Mouse (Mus musculus) lung, adult 18-20 months (tissue): ENCODE measurements around the gene Lmln.
"Not testable (repeated sequence)": the region's sequence is repeated elsewhere in the genome, so short reads cannot be mapped to it uniquely, and the experiment has no call there.

ENCODE experiments used
- DNase-seq, 2 experiments: peaks; one replicate each; pipeline ENCODE4 v3.0.0; 2022; ENCODE audit warnings: mixed read lengths in 2 of 2

The Lmln gene

GRCm38 (mm10) chr16:33141758-33142280, 79.5 kb downstream of the Lmln start:
- DNase-seq, result no peak

- no peak for DNase-seq
Observed at GRCm38 (mm10) chr16:33143452-33143851, 81.1 kb downstream of the Lmln start.

- no peak for DNase-seq
Observed at GRCm38 (mm10) chr16:33146185-33146584, 83.9 kb downstream of the Lmln start.

GRCm38 (mm10) chr16:33148135-33148534, 85.8 kb downstream of the Lmln start:
- no peak for DNase-seq

- DNase-seq, result not testable (repeated sequence)
Observed at GRCm38 (mm10) chr16:33150875-33151274, 88.6 kb downstream of the Lmln start.

- no peak for DNase-seq
Observed at GRCm38 (mm10) chr16:33151558-33151957, 89.2 kb downstream of the Lmln start.

- peak in 1 of 2 experiments; percentile 13 for DNase-seq
Observed at GRCm38 (mm10) chr16:33154992-33155391, 92.7 kb downstream of the Lmln start.

- no peak for DNase-seq
Observed at GRCm38 (mm10) chr16:33158006-33158405, 95.7 kb downstream of the Lmln start.

- DNase-seq, result no peak
Observed at GRCm38 (mm10) chr16:33158590-33159071, 96.3 kb downstream of the Lmln start.

GRCm38 (mm10) chr16:33159363-33159762, 97.0 kb downstream of the Lmln start:
- DNase-seq, result no peak

- DNase-seq, result peak; percentile 13 to 17
Observed at GRCm38 (mm10) chr16:33163330-33164090, 101.2 kb downstream of the Lmln start.

- DNase-seq, result peak in 1 of 2 experiments; percentile 29
Observed at GRCm38 (mm10) chr16:33166284-33166683, 104.0 kb downstream of the Lmln start.

GRCm38 (mm10) chr16:33167537-33167936, 105.2 kb downstream of the Lmln start:
- DNase-seq, result no peak

GRCm38 (mm10) chr16:33169471-33170034, 107.2 kb downstream of the Lmln start:
- no peak for DNase-seq

GRCm38 (mm10) chr16:33170716-33171587, 108.6 kb downstream of the Lmln start:
- DNase-seq, result no peak

GRCm38 (mm10) chr16:33171800-33172199, 109.5 kb downstream of the Lmln start:
- no peak for DNase-seq

GRCm38 (mm10) chr16:33173151-33173550, 110.8 kb downstream of the Lmln start:
- DNase-seq, result no peak

GRCm38 (mm10) chr16:33174695-33175094, 112.4 kb downstream of the Lmln start:
- no peak for DNase-seq

GRCm38 (mm10) chr16:33176831-33177230, 114.5 kb downstream of the Lmln start:
- not testable (repeated sequence) for DNase-seq
